ENCODE assay signal across 8 mouse cellular contexts in the genomic region with DNA sequence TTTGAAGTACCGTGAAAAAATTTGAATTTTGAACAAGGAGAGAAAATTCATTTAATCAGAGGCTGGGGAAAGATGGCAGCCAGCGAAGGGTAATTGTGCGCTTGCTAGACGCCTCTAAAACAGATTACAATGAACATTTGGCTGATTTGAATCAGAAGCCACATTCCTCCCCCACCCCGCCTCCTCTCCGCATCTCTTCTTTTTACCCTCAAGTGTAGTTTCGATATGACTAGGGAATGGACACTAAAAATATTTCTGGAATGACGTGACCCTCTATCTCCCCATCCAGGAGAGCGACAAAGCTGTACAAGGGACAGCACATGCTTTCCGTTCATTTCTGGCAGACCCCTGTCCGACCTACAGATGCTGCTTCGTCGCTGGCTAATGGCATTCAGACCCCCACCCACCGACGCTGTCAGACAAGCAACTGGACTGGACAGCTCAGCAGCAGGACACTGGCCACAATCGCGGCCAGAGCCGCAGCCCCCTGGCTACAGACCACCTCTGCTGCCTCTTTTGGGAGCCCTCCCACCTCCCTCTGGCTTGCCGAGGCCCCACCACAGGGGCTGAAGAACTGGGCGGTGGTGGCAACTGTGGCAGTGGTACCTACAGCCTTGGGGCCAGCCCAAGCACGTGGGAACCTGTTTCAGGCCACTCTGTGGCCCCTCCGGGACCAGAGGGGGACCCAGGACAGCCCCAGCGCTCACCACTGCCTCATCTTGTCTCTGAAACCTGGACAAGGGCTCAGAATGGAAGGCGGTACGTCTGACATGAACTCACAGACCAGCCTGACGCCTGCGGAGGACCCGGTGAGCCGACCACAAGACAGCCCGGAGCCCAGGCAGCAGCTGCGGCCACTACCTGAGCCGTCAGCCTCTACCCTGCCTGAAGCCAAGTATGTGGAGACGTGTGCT. TPM values are rescaled to one million over a fixed set of nuclear protein-coding genes. Genes with fewer than 3 reads are reported as not detected.
DNase-seq lines count a peak whose midpoint lies in the region; ATAC-seq and TF ChIP-seq lines count a peak whose summit lies in the region.

A gene (plus strand): TSS at position 321 of the 914 bp plus-strand sequence.

- no peak within 1 kb of the TSS for H3K27ac ChIP-seq in midbrain, embryonic 11.5 days (ENCODE audit: low read depth, low read length)
- H3K27ac ChIP-seq in midbrain, embryonic 14.5 days (replicated peaks; ENCODE audit: low read depth, low read length): no peak within 1 kb of the TSS
- peak within 1 kb of the TSS; percentile 69 for H3K27ac ChIP-seq in forebrain, postnatal 0 days (ENCODE audit: low read depth, low read length)
- no peak within 1 kb of the TSS for H3K27ac ChIP-seq in hindbrain, embryonic 11.5 days (ENCODE audit: low read depth, low read length)

- no peaks in the 10 kb centered on the region for H3K36me3 ChIP-seq in midbrain, embryonic 11.5 days (ENCODE audit: control insufficient read depth, insufficient read depth, low read length)
- H3K36me3 ChIP-seq in midbrain, embryonic 14.5 days (ENCODE audit: control insufficient read depth, insufficient read depth, low read length): no peaks in the 10 kb centered on the region
- no peaks in the 10 kb centered on the region for H3K36me3 ChIP-seq in forebrain, postnatal 0 days (ENCODE audit: insufficient read depth)
- no peaks in the 10 kb centered on the region for H3K36me3 ChIP-seq in hindbrain, embryonic 11.5 days (ENCODE audit: control insufficient read depth, insufficient read depth, low read length)

- DNase-seq in midbrain, embryonic 11.5 days (ENCODE audit: low spot score, missing footprints): peak; percentile 75
- DNase-seq in midbrain, embryonic 14.5 days: no peak
- peak; percentile 73 for DNase-seq in forebrain, postnatal 0 days
- peak; percentile 17 for DNase-seq in hindbrain, embryonic 11.5 days (ENCODE audit: low spot score)
- peak; percentile 45 to 54 for DNase-seq in right cerebral cortex, postnatal 36 days (ENCODE audit: low spot score in 2 of 2)
- no peak for DNase-seq in cerebellum, adult 11 months
- no peak for DNase-seq in kidney, postnatal 25 days
- DNase-seq in testis, postnatal 14 days (ENCODE audit: low spot score): no peak

- no peak within 1 kb of the TSS for H3K4me2 ChIP-seq in midbrain, embryonic 11.5 days
- no peak within 1 kb of the TSS for H3K4me2 ChIP-seq in midbrain, embryonic 14.5 days (ENCODE audit: low read length)
- no peak within 1 kb of the TSS for H3K4me2 ChIP-seq in forebrain, postnatal 0 days (ENCODE audit: low read depth)
- H3K4me2 ChIP-seq in hindbrain, embryonic 11.5 days (replicated peaks; ENCODE audit: low read depth, low read length): 0 out of 2 replicates have a peak within 1 kb of the TSS, but pooled peaks have one; percentile 6

- no peak within 1 kb of the TSS for H3K9ac ChIP-seq in midbrain, embryonic 11.5 days (ENCODE audit: low read length)
- no peak within 1 kb of the TSS for H3K9ac ChIP-seq in midbrain, embryonic 14.5 days (replicated peaks; ENCODE audit: low read length)
- no peak within 1 kb of the TSS for H3K9ac ChIP-seq in forebrain, postnatal 0 days
- H3K9ac ChIP-seq in hindbrain, embryonic 11.5 days (ENCODE audit: low read depth, low read length): no peak within 1 kb of the TSS

- WGBS in midbrain, embryonic 11.5 days: 78% methylated on average over 33 of the region's 33 CpGs
- 67% methylated on average over 33 of the region's 33 CpGs for WGBS in midbrain, embryonic 14.5 days
- 65% methylated on average over 33 of the region's 33 CpGs for WGBS in forebrain, postnatal 0 days
- 73% methylated on average over 33 of the region's 33 CpGs for WGBS in hindbrain, embryonic 11.5 days

- no peak within 1 kb of the TSS for H3K4me3 ChIP-seq in midbrain, embryonic 11.5 days (ENCODE audit: low read depth, low read length)
- no peak within 1 kb of the TSS for H3K4me3 ChIP-seq in midbrain, embryonic 14.5 days (replicated peaks; ENCODE audit: low read depth, low read length)
- no peak within 1 kb of the TSS for H3K4me3 ChIP-seq in forebrain, postnatal 0 days (ENCODE audit: low read depth, low read length)
- H3K4me3 ChIP-seq in hindbrain, embryonic 11.5 days (ENCODE audit: low read depth, low read length): no peak within 1 kb of the TSS

- no peak for TF ChIP-seq CTCF in forebrain, postnatal 0 days (IDR thresholded peaks at IDR 0.05; ENCODE audit: low read depth)

- H3K9me3 ChIP-seq in midbrain, embryonic 11.5 days (ENCODE audit: control insufficient read depth, low read length): no peaks in the 10 kb centered on the region
- no peaks in the 10 kb centered on the region for H3K9me3 ChIP-seq in midbrain, embryonic 14.5 days (ENCODE audit: control insufficient read depth, low read length)
- H3K9me3 ChIP-seq in forebrain, postnatal 0 days (ENCODE audit: low read length): no peaks in the 10 kb centered on the region
- no peaks in the 10 kb centered on the region for H3K9me3 ChIP-seq in hindbrain, embryonic 11.5 days (ENCODE audit: control insufficient read depth, low read length)

- no peaks in the 10 kb centered on the region for H3K27me3 ChIP-seq in midbrain, embryonic 11.5 days (ENCODE audit: control insufficient read depth, insufficient read depth, low read length)
- H3K27me3 ChIP-seq in midbrain, embryonic 14.5 days (ENCODE audit: control insufficient read depth, insufficient read depth, low read length): no peaks in the 10 kb centered on the region
- no peaks in the 10 kb centered on the region for H3K27me3 ChIP-seq in forebrain, postnatal 0 days (ENCODE audit: insufficient read depth, low read length)
- H3K27me3 ChIP-seq in hindbrain, embryonic 11.5 days (ENCODE audit: control insufficient read depth, insufficient read depth, low read length): no peaks in the 10 kb centered on the region

- peak; percentile 39 for ATAC-seq in midbrain, embryonic 11.5 days (ENCODE audit: low FRiP score)
- ATAC-seq in midbrain, embryonic 14.5 days (ENCODE audit: low FRiP score, low TSS enrichment): no peak
- ATAC-seq in forebrain, postnatal 0 days: peak; percentile 62
- ATAC-seq in hindbrain, embryonic 11.5 days (ENCODE audit: low FRiP score): peak; percentile 50

- H3K4me1 ChIP-seq in midbrain, embryonic 11.5 days (ENCODE audit: control insufficient read depth, insufficient read depth, low read length): no peaks in the 10 kb centered on the region
- H3K4me1 ChIP-seq in midbrain, embryonic 14.5 days (ENCODE audit: control insufficient read depth, insufficient read depth, low read length): peaks cover 8% of the 10 kb centered on the region
- peaks cover 12% of the 10 kb centered on the region for H3K4me1 ChIP-seq in forebrain, postnatal 0 days (ENCODE audit: insufficient read depth)
- H3K4me1 ChIP-seq in hindbrain, embryonic 11.5 days (replicated peaks; ENCODE audit: control insufficient read depth, insufficient read depth, low read length): no peaks in the 10 kb centered on the region; the same call in none of the 2 replicates

RNA-seq across cellular contexts. Expression of the gene that starts here (rescaled TPM):
- 0.01 and 0.08 TPM in 2 replicates for polyA plus RNA-seq in midbrain, embryonic 11.5 days (2014; fragmentation: Nextera tagmentation; extraction: Ambion mirVana)
- 0.12 and 0.18 TPM in 2 replicates for polyA plus RNA-seq in midbrain, embryonic 14.5 days (2014; fragmentation: Nextera tagmentation; extraction: Ambion mirVana)
- total RNA-seq in forebrain, postnatal 0 days (2014; rRNA removed): 0.19 and 0.77 TPM in 2 replicates
- 0.05 and 0.07 TPM in 2 replicates for polyA plus RNA-seq in forebrain, postnatal 0 days (2015; fragmentation: Nextera tagmentation; extraction: Ambion mirVana)
- polyA plus RNA-seq in hindbrain, embryonic 11.5 days (2014; fragmentation: Nextera tagmentation; extraction: Ambion mirVana): 0.17 and 0.20 TPM in 2 replicates

Comparison
In these comparisons a context has a peak if more than half of its experiments do, and no peak if none do; other contexts are left out.
1. Peak in DNase-seq and ATAC-seq in midbrain, embryonic 11.5 days; RNA of the gene not detected or under 1 TPM.
2. Peak in DNase-seq, ATAC-seq and H3K27ac ChIP-seq in forebrain, postnatal 0 days; RNA of the gene not detected or under 1 TPM.
3. Peak in DNase-seq, ATAC-seq and H3K4me2 ChIP-seq in hindbrain, embryonic 11.5 days; RNA of the gene not detected or under 1 TPM.
4. DNase-seq: peak in right cerebral cortex, postnatal 36 days (2 of 2); none in midbrain, embryonic 14.5 days (single experiment), cerebellum, adult 11 months (single experiment), kidney, postnatal 25 days (0 of 2) and testis, postnatal 14 days (single experiment).